Mouse (Mus musculus): ENCODE measurements at regions not wholly inside any gene's neighbourhood (a gene's known extent, or its start where the extent isn't known, plus 50 kb on each side); places are given as distances from the start of the nearest gene placed in this dataset.

GRCm38 (mm10) chr10:98837289-98838181 is 76.7 kb upstream of the Atp2b1 start:
- DNase-seq (ENCODE audit: low read depth, low spot score) = no peak

- DNase-seq (ENCODE audit: low read depth, low spot score) = no peak
Observed at GRCm38 (mm10) chr10:98838926-98839679, 75.1 kb upstream of the Atp2b1 start.

- no peak for DNase-seq (ENCODE audit: low read depth, low spot score)
Observed at GRCm38 (mm10) chr10:98839963-98840362, 74.2 kb upstream of the Atp2b1 start.

- DNase-seq (ENCODE audit: low read depth, low spot score) = peak; percentile 72
Observed at GRCm38 (mm10) chr10:98840411-98840810, 73.8 kb upstream of the Atp2b1 start.

GRCm38 (mm10) chr10:98840957-98841831 is 73.0 kb upstream of the Atp2b1 start:
- peak; percentile 18 for DNase-seq (ENCODE audit: low read depth, low spot score)

GRCm38 (mm10) chr10:98841860-98842259 is 72.3 kb upstream of the Atp2b1 start:
- DNase-seq (ENCODE audit: low read depth, low spot score) = no peak

GRCm38 (mm10) chr10:98842721-98843120 is 71.5 kb upstream of the Atp2b1 start:
- DNase-seq (ENCODE audit: low read depth, low spot score) = no peak

- DNase-seq (ENCODE audit: low read depth, low spot score) = no peak
Observed at GRCm38 (mm10) chr10:98849851-98850250, 64.4 kb upstream of the Atp2b1 start.

GRCm38 (mm10) chr10:98857395-98857794 is 56.8 kb upstream of the Atp2b1 start:
- DNase-seq (ENCODE audit: low read depth, low spot score) = peak; percentile 7

- DNase-seq (ENCODE audit: low read depth, low spot score) = no peak
Observed at GRCm38 (mm10) chr10:98861521-98861920, 52.7 kb upstream of the Atp2b1 start.

GRCm38 (mm10) chr10:98862712-98863111 is 51.5 kb upstream of the Atp2b1 start:
- DNase-seq (ENCODE audit: low read depth, low spot score) = no peak

GRCm38 (mm10) chr10:98864384-98864783 is 49.8 kb upstream of the Atp2b1 start:
- DNase-seq (ENCODE audit: low read depth, low spot score) = no peak

Measured in ES-CJ7 (cell line).